In the genomic region with DNA sequence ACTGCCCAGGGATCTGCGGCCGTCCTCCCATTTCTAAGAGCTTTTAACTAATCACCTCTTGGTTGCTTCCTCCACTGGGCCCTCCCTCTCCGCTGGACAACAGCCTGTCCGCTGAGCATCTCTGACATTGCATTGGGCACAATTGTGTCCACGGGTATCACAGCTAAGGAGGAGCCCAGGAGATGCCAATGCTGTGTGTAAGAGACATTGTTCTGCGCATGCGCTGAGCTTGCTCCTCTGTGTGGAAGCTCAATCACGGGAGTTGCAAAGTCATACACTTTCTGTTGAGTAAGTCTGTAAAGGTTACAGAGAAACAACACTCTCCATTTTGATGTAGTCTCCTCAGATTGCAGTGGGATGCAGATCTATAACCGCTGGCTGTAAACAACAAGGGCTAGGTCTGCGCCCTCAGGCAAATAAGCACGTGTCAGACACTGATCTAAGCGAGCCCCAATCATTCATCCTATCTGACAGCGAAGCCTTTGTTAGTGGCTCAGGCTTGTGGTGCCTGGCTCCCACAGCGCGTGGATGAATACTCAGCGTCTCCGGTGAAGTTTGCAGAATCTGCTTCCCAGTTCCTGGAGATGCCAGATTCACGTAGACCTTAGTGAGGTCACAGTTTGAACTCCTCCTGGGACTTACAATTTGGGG, we compare ENCODE assay signal across 24 mouse cellular contexts. TPM values are rescaled to one million over a fixed set of nuclear protein-coding genes. Genes with fewer than 3 reads are reported as not detected.
A peak's percentile ranks its signal among the peaks of the same experiment; 100 is the strongest.
DNase-seq lines count a peak whose midpoint lies in the region; ATAC-seq and TF ChIP-seq lines count a peak whose summit lies in the region.
"Had no signal": no experiment of that assay in that cellular context is flagged by ENCODE, and none has a peak within 500 bp of the region (broad histone marks: within the 10 kb centered on the region; RNA-seq: fewer than 3 reads in every experiment).

No protein-coding gene starts in this region.

- WGBS in forebrain, embryonic 14.5 days: 63% methylated on average over 18 of the region's 18 CpGs
- 70% methylated on average over 18 of the region's 18 CpGs for WGBS in forebrain, embryonic 11.5 days
- 73% methylated on average over 18 of the region's 18 CpGs for WGBS in midbrain, embryonic 14.5 days
- 69% methylated on average over 18 of the region's 18 CpGs for WGBS in midbrain, postnatal 0 days
- 60% methylated on average over 18 of the region's 18 CpGs for WGBS in embryonic facial prominence, embryonic 10.5 days
- WGBS in heart, embryonic 12.5 days: 69% methylated on average over 18 of the region's 18 CpGs

- no peaks in the 10 kb centered on the region for H3K9me3 ChIP-seq in forebrain, embryonic 14.5 days (replicated peaks; ENCODE audit: control insufficient read depth, low read length)
- H3K9me3 ChIP-seq in forebrain, embryonic 11.5 days (ENCODE audit: control insufficient read depth, low read length): no peaks in the 10 kb centered on the region
- no peaks in the 10 kb centered on the region for H3K9me3 ChIP-seq in midbrain, embryonic 14.5 days (ENCODE audit: control insufficient read depth, low read length)
- no peaks in the 10 kb centered on the region for H3K9me3 ChIP-seq in midbrain, postnatal 0 days (ENCODE audit: low read length)
- no peaks in the 10 kb centered on the region for H3K9me3 ChIP-seq in embryonic facial prominence, embryonic 10.5 days
- no peaks in the 10 kb centered on the region for H3K9me3 ChIP-seq in heart, embryonic 12.5 days (replicated peaks)
- H3K9me3 ChIP-seq: heart, embryonic 15.5 days; liver, embryonic 13.5 days; lung, embryonic 15.5 days; midbrain, embryonic 13.5 days; neural tube, embryonic 12.5 days had no signal

- H3K4me3 ChIP-seq in forebrain, embryonic 14.5 days (ENCODE audit: low read depth, low read length): no peak overlapping the region
- H3K4me3 ChIP-seq in forebrain, embryonic 11.5 days (ENCODE audit: low read depth, low read length): no peak overlapping the region
- H3K4me3 ChIP-seq in midbrain, embryonic 14.5 days (replicated peaks; ENCODE audit: low read depth, low read length): no peak overlapping the region
- no peak overlapping the region for H3K4me3 ChIP-seq in midbrain, postnatal 0 days (ENCODE audit: low read depth, low read length)
- H3K4me3 ChIP-seq in embryonic facial prominence, embryonic 10.5 days: no peak overlapping the region
- no peak overlapping the region for H3K4me3 ChIP-seq in heart, embryonic 12.5 days
- H3K4me3 ChIP-seq: erythroblast, embryonic 14.5 days; heart, embryonic 15.5 days; liver, embryonic 13.5 days; lung, embryonic 15.5 days; midbrain, embryonic 13.5 days; neural tube, embryonic 12.5 days had no signal

- TF ChIP-seq CTCF in midbrain, postnatal 0 days (IDR thresholded peaks at IDR 0.05): no peak

- H3K4me1 ChIP-seq in forebrain, embryonic 14.5 days (ENCODE audit: control insufficient read depth, insufficient read depth, low read length): no peaks in the 10 kb centered on the region
- no peaks in the 10 kb centered on the region for H3K4me1 ChIP-seq in forebrain, embryonic 11.5 days (replicated peaks; ENCODE audit: control insufficient read depth, insufficient read depth, low read length)
- no peaks in the 10 kb centered on the region for H3K4me1 ChIP-seq in midbrain, embryonic 14.5 days (ENCODE audit: control insufficient read depth, insufficient read depth, low read length)
- no peaks in the 10 kb centered on the region for H3K4me1 ChIP-seq in midbrain, postnatal 0 days (ENCODE audit: insufficient read depth, low read length)
- peaks cover 7% of the 10 kb centered on the region for H3K4me1 ChIP-seq in embryonic facial prominence, embryonic 10.5 days
- no peaks in the 10 kb centered on the region for H3K4me1 ChIP-seq in heart, embryonic 12.5 days (replicated peaks)
- H3K4me1 ChIP-seq: heart, embryonic 15.5 days; liver, embryonic 13.5 days; lung, embryonic 15.5 days; neural tube, embryonic 12.5 days had no signal

- no peak overlapping the region for H3K9ac ChIP-seq in forebrain, embryonic 14.5 days (ENCODE audit: low read length)
- no peak overlapping the region for H3K9ac ChIP-seq in forebrain, embryonic 11.5 days (ENCODE audit: low read length)
- H3K9ac ChIP-seq in midbrain, embryonic 14.5 days (replicated peaks; ENCODE audit: low read length): no peak overlapping the region
- H3K9ac ChIP-seq in midbrain, postnatal 0 days (replicated peaks; ENCODE audit: low read length, poor library complexity, severe bottlenecking): no peak overlapping the region
- no peak overlapping the region for H3K9ac ChIP-seq in heart, embryonic 12.5 days
- H3K9ac ChIP-seq: heart, embryonic 15.5 days; liver, embryonic 13.5 days; lung, embryonic 15.5 days; midbrain, embryonic 13.5 days; neural tube, embryonic 12.5 days had no signal

- no peak overlapping the region for H3K27ac ChIP-seq in forebrain, embryonic 14.5 days (ENCODE audit: low read depth, low read length)
- H3K27ac ChIP-seq in forebrain, embryonic 11.5 days (ENCODE audit: low read depth, low read length): no peak overlapping the region
- no peak overlapping the region for H3K27ac ChIP-seq in midbrain, embryonic 14.5 days (replicated peaks; ENCODE audit: low read depth, low read length)
- no peak overlapping the region for H3K27ac ChIP-seq in midbrain, postnatal 0 days (ENCODE audit: low read depth, low read length)
- H3K27ac ChIP-seq in embryonic facial prominence, embryonic 10.5 days (replicated peaks): no peak overlapping the region
- no peak overlapping the region for H3K27ac ChIP-seq in heart, embryonic 12.5 days (ENCODE audit: poor library complexity, severe bottlenecking)
- H3K27ac ChIP-seq: heart, embryonic 15.5 days; liver, embryonic 13.5 days; lung, embryonic 15.5 days; macrophage; midbrain, embryonic 13.5 days; neural tube, embryonic 12.5 days; stomach, postnatal 0 days had no signal

- peak; percentile 23 for DNase-seq in forebrain, embryonic 14.5 days (ENCODE audit: low spot score)
- DNase-seq in forebrain, embryonic 11.5 days (ENCODE audit: low spot score): no peak
- peak; percentile 49 for DNase-seq in midbrain, embryonic 14.5 days
- DNase-seq in midbrain, postnatal 0 days (ENCODE audit: low spot score): no peak
- peak; percentile 21 for DNase-seq in embryonic facial prominence, embryonic 10.5 days (ENCODE audit: low spot score)
- no peak for DNase-seq in heart, adult 11 months
- DNase-seq: adrenal gland, postnatal 14 days; cerebellum, adult 9-11 months; heart, adult 18-20 months; kidney, adult 2 months; kidney, postnatal 25 days; liver, embryonic 13.5 days; right cerebral cortex, postnatal 25 days; thymus, postnatal 14 days had no signal

- no peaks in the 10 kb centered on the region for H3K27me3 ChIP-seq in forebrain, embryonic 14.5 days (replicated peaks; ENCODE audit: control insufficient read depth, insufficient read depth, low read length)
- no peaks in the 10 kb centered on the region for H3K27me3 ChIP-seq in forebrain, embryonic 11.5 days (ENCODE audit: control insufficient read depth, insufficient read depth, low read length)
- H3K27me3 ChIP-seq in midbrain, embryonic 14.5 days (ENCODE audit: control insufficient read depth, insufficient read depth, low read length): no peaks in the 10 kb centered on the region
- no peaks in the 10 kb centered on the region for H3K27me3 ChIP-seq in midbrain, postnatal 0 days (ENCODE audit: insufficient read depth, low read length)
- H3K27me3 ChIP-seq in embryonic facial prominence, embryonic 10.5 days (replicated peaks; ENCODE audit: low read depth, poor library complexity, severe bottlenecking): no peaks in the 10 kb centered on the region
- 0 out of 2 replicates have a peak, but pooled peaks cover 3% of the 10 kb centered on the region for H3K27me3 ChIP-seq in heart, embryonic 12.5 days (replicated peaks)
- H3K27me3 ChIP-seq: heart, embryonic 15.5 days; liver, embryonic 13.5 days; lung, embryonic 15.5 days; midbrain, embryonic 13.5 days; neural tube, embryonic 12.5 days had no signal

- no peak for ATAC-seq in forebrain, embryonic 14.5 days
- ATAC-seq in forebrain, embryonic 11.5 days (replicated peaks; ENCODE audit: low FRiP score): no peak
- ATAC-seq in midbrain, embryonic 14.5 days (ENCODE audit: low FRiP score, low TSS enrichment): no peak
- no peak for ATAC-seq in midbrain, postnatal 0 days (ENCODE audit: low FRiP score)
- ATAC-seq in heart, embryonic 12.5 days (ENCODE audit: insufficient number of reproducible peaks, low FRiP score): no peak
- ATAC-seq: activated CD4-positive, CD25-positive, alpha-beta regulatory T cell, adult 4 months; forebrain, embryonic 16.5 days; midbrain, embryonic 13.5 days had no signal

- H3K4me2 ChIP-seq in forebrain, embryonic 14.5 days (ENCODE audit: low read length): no peak overlapping the region
- H3K4me2 ChIP-seq in forebrain, embryonic 11.5 days (ENCODE audit: low read depth, low read length, severe bottlenecking): no peak overlapping the region
- no peak overlapping the region for H3K4me2 ChIP-seq in midbrain, embryonic 14.5 days (ENCODE audit: low read length)
- H3K4me2 ChIP-seq in midbrain, postnatal 0 days (ENCODE audit: low read depth, low read length, poor library complexity, severe bottlenecking): no peak overlapping the region
- H3K4me2 ChIP-seq in heart, embryonic 12.5 days: no peak overlapping the region
- H3K4me2 ChIP-seq: heart, embryonic 15.5 days; liver, embryonic 13.5 days; lung, embryonic 15.5 days; midbrain, embryonic 13.5 days; neural tube, embryonic 12.5 days had no signal

- H3K36me3 ChIP-seq in forebrain, embryonic 14.5 days (ENCODE audit: control insufficient read depth, insufficient read depth, low read length): no peaks in the 10 kb centered on the region
- H3K36me3 ChIP-seq in forebrain, embryonic 11.5 days (ENCODE audit: control insufficient read depth, insufficient read depth, low read length): no peaks in the 10 kb centered on the region
- H3K36me3 ChIP-seq in midbrain, embryonic 14.5 days (ENCODE audit: control insufficient read depth, insufficient read depth, low read length): no peaks in the 10 kb centered on the region
- H3K36me3 ChIP-seq in midbrain, postnatal 0 days (ENCODE audit: insufficient read depth, low read length): no peaks in the 10 kb centered on the region
- H3K36me3 ChIP-seq in embryonic facial prominence, embryonic 10.5 days (replicated peaks): no peaks in the 10 kb centered on the region
- H3K36me3 ChIP-seq in heart, embryonic 12.5 days: no peaks in the 10 kb centered on the region
- H3K36me3 ChIP-seq: heart, embryonic 15.5 days; liver, embryonic 13.5 days; lung, embryonic 15.5 days; midbrain, embryonic 13.5 days; neural tube, embryonic 12.5 days had no signal

RNA-seq across cellular contexts. Expression of a gene that starts 11.7 kb away (rescaled TPM):
- polyA plus RNA-seq in forebrain, embryonic 14.5 days (2014; fragmentation: Nextera tagmentation; extraction: Ambion mirVana): 72.3 and 78.7 TPM in 2 replicates
- polyA plus RNA-seq in forebrain, embryonic 11.5 days (2014; fragmentation: Nextera tagmentation; extraction: Ambion mirVana): 48.0 and 49.2 TPM in 2 replicates
- polyA plus RNA-seq in midbrain, embryonic 14.5 days (2014; fragmentation: Nextera tagmentation; extraction: Ambion mirVana): 74.3 and 90.8 TPM in 2 replicates
- total RNA-seq in midbrain, postnatal 0 days (2014; rRNA removed): 79.2 and 86.5 TPM in 2 replicates
- 69.2 and 72.0 TPM in 2 replicates for polyA plus RNA-seq in midbrain, postnatal 0 days (2015; fragmentation: Nextera tagmentation; extraction: Ambion mirVana)
- polyA plus RNA-seq in embryonic facial prominence, embryonic 10.5 days (2016; fragmentation: Nextera tagmentation; extraction: Ambion mirVana): 25.9 and 27.1 TPM in 2 replicates
- 10.3 and 12.2 TPM in 2 replicates for polyA plus RNA-seq in heart, embryonic 12.5 days (2016; fragmentation: Nextera tagmentation; extraction: Ambion mirVana)

RNA-seq across cellular contexts. Expression of a gene that starts 13.1 kb away (rescaled TPM):
- polyA plus RNA-seq in forebrain, embryonic 14.5 days (2014; fragmentation: Nextera tagmentation; extraction: Ambion mirVana): 5.9 and 7.8 TPM in 2 replicates
- polyA plus RNA-seq in forebrain, embryonic 11.5 days (2014; fragmentation: Nextera tagmentation; extraction: Ambion mirVana): 1.4 and 2.5 TPM in 2 replicates
- 13.7 and 15.6 TPM in 2 replicates for polyA plus RNA-seq in midbrain, embryonic 14.5 days (2014; fragmentation: Nextera tagmentation; extraction: Ambion mirVana)
- total RNA-seq in midbrain, postnatal 0 days (2014; rRNA removed): 37.3 and 42.6 TPM in 2 replicates
- 30.4 and 31.4 TPM in 2 replicates for polyA plus RNA-seq in midbrain, postnatal 0 days (2015; fragmentation: Nextera tagmentation; extraction: Ambion mirVana)
- polyA plus RNA-seq in embryonic facial prominence, embryonic 10.5 days (2016; fragmentation: Nextera tagmentation; extraction: Ambion mirVana): 0.72 TPM in 2 replicates
- 0.83 and 0.87 TPM in 2 replicates for polyA plus RNA-seq in heart, embryonic 12.5 days (2016; fragmentation: Nextera tagmentation; extraction: Ambion mirVana)
- polyA plus RNA-seq: activated CD4-positive, CD25-positive, alpha-beta regulatory T cell, adult 4 months; erythroblast, embryonic 14.5 days had no signal

Comparison
In these comparisons a context has a peak if more than half of its experiments do, and no peak if none do; other contexts are left out.
1. DNase-seq: peak in forebrain, embryonic 14.5 days (single experiment), midbrain, embryonic 14.5 days (single experiment) and embryonic facial prominence, embryonic 10.5 days (single experiment); none in forebrain, embryonic 11.5 days (single experiment), midbrain, postnatal 0 days (single experiment) and heart, adult 11 months (single experiment).